Mouse (Mus musculus): ENCODE data around the gene Lrig2.

Lrig2 gene

GRCm38 (mm10) chr3:104511538-104512423 lies at the start of gene Lrig2:
TSS of gene Lrig2 (minus strand) at chr3:104511918.
- DNase-seq (ENCODE audit: low read depth, low spot score) = peak; percentile 99

- DNase-seq (ENCODE audit: low read depth, low spot score) = no peak
These were observed 44.9 kb upstream of the Lrig2 start for GRCm38 (mm10) chr3:104556624-104557023.

- DNase-seq (ENCODE audit: low read depth, low spot score) = peak; percentile 24
These were observed 38.9 kb upstream of the Lrig2 start for GRCm38 (mm10) chr3:104550594-104550993.

GRCm38 (mm10) chr3:104548367-104549087 lies 36.8 kb upstream of the Lrig2 start:
- DNase-seq (ENCODE audit: low read depth, low spot score) = no peak

- DNase-seq (ENCODE audit: low read depth, low spot score) = no peak
These were observed 32.1 kb upstream of the Lrig2 start for GRCm38 (mm10) chr3:104543825-104544224.

- no peak for DNase-seq (ENCODE audit: low read depth, low spot score)
These were observed 30.3 kb upstream of the Lrig2 start for GRCm38 (mm10) chr3:104542065-104542429.

- peak; percentile 79 for DNase-seq (ENCODE audit: low read depth, low spot score)
These were observed 29.7 kb upstream of the Lrig2 start for GRCm38 (mm10) chr3:104541139-104542064.

- no peak for DNase-seq (ENCODE audit: low read depth, low spot score)
These were observed 28.9 kb upstream of the Lrig2 start for GRCm38 (mm10) chr3:104540480-104541138.

- no peak for DNase-seq (ENCODE audit: low read depth, low spot score)
These were observed 21.5 kb upstream of the Lrig2 start for GRCm38 (mm10) chr3:104533223-104533622.

GRCm38 (mm10) chr3:104526115-104526882 lies 14.6 kb upstream of the Lrig2 start:
- DNase-seq (ENCODE audit: low read depth, low spot score) = no peak

- no peak for DNase-seq (ENCODE audit: low read depth, low spot score)
These were observed 13.8 kb upstream of the Lrig2 start for GRCm38 (mm10) chr3:104525516-104525915.

- DNase-seq (ENCODE audit: low read depth, low spot score) = no peak
These were observed 13.3 kb upstream of the Lrig2 start for GRCm38 (mm10) chr3:104525029-104525428.

GRCm38 (mm10) chr3:104523333-104523871 lies 11.7 kb upstream of the Lrig2 start:
- no peak for DNase-seq (ENCODE audit: low read depth, low spot score)

- no peak for DNase-seq (ENCODE audit: low read depth, low spot score)
These were observed 9.7 kb upstream of the Lrig2 start for GRCm38 (mm10) chr3:104521341-104521924.

GRCm38 (mm10) chr3:104520471-104520870 lies 8.8 kb upstream of the Lrig2 start:
- DNase-seq (ENCODE audit: low read depth, low spot score) = no peak

GRCm38 (mm10) chr3:104518931-104519330 lies 7.2 kb upstream of the Lrig2 start:
- no peak for DNase-seq (ENCODE audit: low read depth, low spot score)

GRCm38 (mm10) chr3:104518411-104518810 lies 6.7 kb upstream of the Lrig2 start:
- DNase-seq (ENCODE audit: low read depth, low spot score) = no peak

- DNase-seq (ENCODE audit: low read depth, low spot score) = peak; percentile 78
These were observed 5.4 kb upstream of the Lrig2 start for GRCm38 (mm10) chr3:104517161-104517560.

- DNase-seq (ENCODE audit: low read depth, low spot score) = no peak
These were observed 2.8 kb upstream of the Lrig2 start for GRCm38 (mm10) chr3:104514510-104514909.

GRCm38 (mm10) chr3:104512424-104512748 lies 668 bp upstream of the Lrig2 start:
- DNase-seq (ENCODE audit: low read depth, low spot score) = no peak
